Mouse (Mus musculus): ENCODE measurements around the gene Emg1. TPM values are rescaled to one million over a fixed set of nuclear protein-coding genes. Genes with fewer than 3 reads are reported as not detected.

Gene Emg1
- polyA plus RNA-seq, 1 experiment from 2014 or later, result 96.6 TPM

- 65% methylated on average over 11 of the region's 11 CpGs for WGBS
- TF ChIP-seq CTCF (IDR thresholded peaks at IDR 0.05; ENCODE audit: low read depth), result no peak
Observed at GRCm38 (mm10) chr6:124699962-124700610, 11.9 kb downstream of the Emg1 start.

GRCm38 (mm10) chr6:124699366-124699765, 12.6 kb downstream of the Emg1 start:
- Histone ChIP-seq H3K9me3 (ENCODE audit: control insufficient read depth) (no peaks in the 10 kb centered on the region), H3K4me2 (replicated peaks; ENCODE audit: low read depth) (no peak overlapping the region), H3K4me1 (replicated peaks; ENCODE audit: control insufficient read depth, insufficient read depth, low read length) (no peaks in the 10 kb centered on the region), H3K36me3 (ENCODE audit: control insufficient read depth, insufficient read depth) (peaks cover 55% of the 10 kb centered on the region), H3K27me3 (replicated peaks; ENCODE audit: control insufficient read depth, insufficient read depth, low read length) (no peaks in the 10 kb centered on the region), H3K4me3 (ENCODE audit: low read depth, low read length) (no peak overlapping the region), H3K27ac (ENCODE audit: low read depth, low read length) (peak overlapping the region; percentile 74), H3K9ac (ENCODE audit: low read depth, low read length) (no peak overlapping the region)
- ATAC-seq, result no peak
- WGBS, result 91% methylated on average over 4 of the region's 4 CpGs
- no peak for TF ChIP-seq CTCF (IDR thresholded peaks at IDR 0.05; ENCODE audit: low read depth)

More at GRCm38 (mm10) chr6:124699962-124700610, 11.9 kb downstream of the Emg1 start:
- Histone ChIP-seq H3K4me3 (ENCODE audit: low read depth, low read length) (no peak overlapping the region), H3K9me3 (ENCODE audit: control insufficient read depth) (no peaks in the 10 kb centered on the region), H3K36me3 (ENCODE audit: control insufficient read depth, insufficient read depth) (peaks cover 62% of the 10 kb centered on the region), H3K9ac (ENCODE audit: low read depth, low read length) (no peak overlapping the region), H3K27me3 (replicated peaks; ENCODE audit: control insufficient read depth, insufficient read depth, low read length) (no peaks in the 10 kb centered on the region), H3K4me2 (replicated peaks; ENCODE audit: low read depth) (no peak overlapping the region), H3K4me1 (replicated peaks; ENCODE audit: control insufficient read depth, insufficient read depth, low read length) (no peaks in the 10 kb centered on the region), H3K27ac (ENCODE audit: low read depth, low read length) (peak overlapping the region; percentile 74)
- peak; percentile 77 for ATAC-seq

GRCm38 (mm10) chr6:124698751-124699150, 13.2 kb downstream of the Emg1 start:
- Histone ChIP-seq H3K9me3 (ENCODE audit: control insufficient read depth) (no peaks in the 10 kb centered on the region), H3K36me3 (ENCODE audit: control insufficient read depth, insufficient read depth) (peaks cover 50% of the 10 kb centered on the region), H3K27ac (ENCODE audit: low read depth, low read length) (peak overlapping the region; percentile 74; the same call in 1 of the 2 replicates), H3K27me3 (replicated peaks; ENCODE audit: control insufficient read depth, insufficient read depth, low read length) (no peaks in the 10 kb centered on the region), H3K4me3 (ENCODE audit: low read depth, low read length) (no peak overlapping the region), H3K9ac (ENCODE audit: low read depth, low read length) (no peak overlapping the region), H3K4me1 (replicated peaks; ENCODE audit: control insufficient read depth, insufficient read depth, low read length) (no peaks in the 10 kb centered on the region), H3K4me2 (replicated peaks; ENCODE audit: low read depth) (no peak overlapping the region)
- WGBS, result 58% methylated on average over 6 of the region's 6 CpGs
- ATAC-seq, result no peak
- no peak for TF ChIP-seq CTCF (IDR thresholded peaks at IDR 0.05; ENCODE audit: low read depth)

GRCm38 (mm10) chr6:124696441-124697150, 15.4 kb downstream of the Emg1 start:
- H3K4me2 ChIP-seq (replicated peaks; ENCODE audit: low read depth), result no peak overlapping the region
- no peaks in the 10 kb centered on the region for H3K4me1 ChIP-seq (replicated peaks; ENCODE audit: control insufficient read depth, insufficient read depth, low read length)
- H3K27me3 ChIP-seq (replicated peaks; ENCODE audit: control insufficient read depth, insufficient read depth, low read length), result no peaks in the 10 kb centered on the region
- H3K4me3 ChIP-seq (ENCODE audit: low read depth, low read length), result no peak overlapping the region
- no peak for ATAC-seq
- 86% methylated on average over 7 of the region's 7 CpGs for WGBS
- H3K9ac ChIP-seq (ENCODE audit: low read depth, low read length), result no peak overlapping the region
- 0 out of 2 replicates have a peak overlapping the region, but pooled peaks have one; percentile 8 for H3K27ac ChIP-seq (ENCODE audit: low read depth, low read length)
- H3K9me3 ChIP-seq (ENCODE audit: control insufficient read depth), result no peaks in the 10 kb centered on the region
- peaks cover 28% of the 10 kb centered on the region for H3K36me3 ChIP-seq (ENCODE audit: control insufficient read depth, insufficient read depth)
- no peak for TF ChIP-seq CTCF (IDR thresholded peaks at IDR 0.05; ENCODE audit: low read depth)

- Histone ChIP-seq H3K4me1 (replicated peaks; ENCODE audit: control insufficient read depth, insufficient read depth, low read length) (no peaks in the 10 kb centered on the region), H3K9me3 (ENCODE audit: control insufficient read depth) (no peaks in the 10 kb centered on the region), H3K4me3 (ENCODE audit: low read depth, low read length) (no peak overlapping the region), H3K27me3 (replicated peaks; ENCODE audit: control insufficient read depth, insufficient read depth, low read length) (no peaks in the 10 kb centered on the region), H3K27ac (ENCODE audit: low read depth, low read length) (peak overlapping the region; percentile 77), H3K4me2 (replicated peaks; ENCODE audit: low read depth) (peak overlapping the region; percentile 18), H3K36me3 (ENCODE audit: control insufficient read depth, insufficient read depth) (peaks cover 11% of the 10 kb centered on the region), H3K9ac (ENCODE audit: low read depth, low read length) (no peak overlapping the region)
- 51% methylated on average over 15 of the region's 15 CpGs for WGBS
- TF ChIP-seq CTCF (IDR thresholded peaks at IDR 0.05; ENCODE audit: low read depth), result no peak
- peak; percentile 73 for ATAC-seq
Observed at GRCm38 (mm10) chr6:124694166-124694955, 17.6 kb downstream of the Emg1 start.

Data from intestine, postnatal 0 days (tissue).